Mouse (Mus musculus) heart, postnatal 4 days (tissue): Measurements from ENCODE around the gene Mrps27. TPM values are rescaled to one million over a fixed set of nuclear protein-coding genes. Genes with fewer than 3 reads are reported as not detected.
A peak's percentile ranks its signal among the peaks of the same experiment; 100 is the strongest.

Experiments used
- DNase-seq: peaks from one replicate; pipeline ENCODE4 v3.0.0; 2021
- total RNA-seq, 2 experiments: library from RNA; stranded (reverse); gene quantifications; 2 replicates each; pipeline ENCODE4 v1.2.3; 2021

Gene Mrps27
- total RNA-seq, 2 experiments from 2014 or later, result 50.9 to 52.2 TPM

GRCm38 (mm10) chr13:99442434-99443249 is 98.1 kb downstream of the Mrps27 start:
- DNase-seq, result no peak

GRCm38 (mm10) chr13:99443484-99444175 is 99.0 kb downstream of the Mrps27 start:
- DNase-seq, result no peak

GRCm38 (mm10) chr13:99444431-99444871 is 99.9 kb downstream of the Mrps27 start:
- DNase-seq, result no peak

GRCm38 (mm10) chr13:99444880-99445279 is 100.3 kb downstream of the Mrps27 start:
- peak; percentile 40 for DNase-seq

GRCm38 (mm10) chr13:99447002-99447401 is 102.4 kb downstream of the Mrps27 start:
- no peak for DNase-seq

- DNase-seq, result peak; percentile 52
Observed at GRCm38 (mm10) chr13:99447403-99448199, 103.0 kb downstream of the Mrps27 start.

GRCm38 (mm10) chr13:99448278-99448677 is 103.7 kb downstream of the Mrps27 start:
- no peak for DNase-seq

- no peak for DNase-seq
Observed at GRCm38 (mm10) chr13:99449547-99449946, 105.0 kb downstream of the Mrps27 start.

- DNase-seq, result peak; percentile 56
Observed at GRCm38 (mm10) chr13:99450766-99451165, 106.2 kb downstream of the Mrps27 start.

- no peak for DNase-seq
Observed at GRCm38 (mm10) chr13:99451276-99451675, 106.7 kb downstream of the Mrps27 start.

GRCm38 (mm10) chr13:99452444-99452843 is 107.9 kb downstream of the Mrps27 start:
- no peak for DNase-seq

GRCm38 (mm10) chr13:99454977-99455376 is 110.4 kb downstream of the Mrps27 start:
- DNase-seq, result no peak

GRCm38 (mm10) chr13:99458658-99459386 is 114.2 kb downstream of the Mrps27 start:
- DNase-seq, result peak; percentile 21

- DNase-seq, result no peak
Observed at GRCm38 (mm10) chr13:99459612-99460011, 115.0 kb downstream of the Mrps27 start.

GRCm38 (mm10) chr13:99461886-99462285 is 117.3 kb downstream of the Mrps27 start:
- no peak for DNase-seq

- DNase-seq, result no peak
Observed at GRCm38 (mm10) chr13:99464551-99464950, 120.0 kb downstream of the Mrps27 start.

Other genes starting within 250 kb of the Mrps27 start
- gene Zfp366, start 160.0 kb upstream of the Mrps27 start, total RNA-seq, result 10 to 100 TPM in 1 of 2 experiments, 1 to 10 TPM in 1; 7.2 to 10.1 TPM
- gene Ptcd2, start 81 bp upstream of the Mrps27 start, total RNA-seq, result 10 to 100 TPM; 37.9 to 40.6 TPM
- gene Map1b, start 171.8 kb downstream of the Mrps27 start, total RNA-seq, result 10 to 100 TPM; 48.0 to 57.3 TPM